Mouse (Mus musculus) testis, postnatal 10 days (tissue): ENCODE measurements around the gene Lmbr1l.

Experiments
- DNase-seq: peaks from one replicate; pipeline ENCODE4 v3.0.0; 2021; ENCODE audit warnings: low spot score

Gene Lmbr1l

GRCm38 (mm10) chr15:98895635-98896589 is 22.1 kb downstream of the Lmbr1l start:
- peak; percentile 84 for DNase-seq

- DNase-seq = no peak
Observed at GRCm38 (mm10) chr15:98894746-98895634, 23.0 kb downstream of the Lmbr1l start.

DNA sequence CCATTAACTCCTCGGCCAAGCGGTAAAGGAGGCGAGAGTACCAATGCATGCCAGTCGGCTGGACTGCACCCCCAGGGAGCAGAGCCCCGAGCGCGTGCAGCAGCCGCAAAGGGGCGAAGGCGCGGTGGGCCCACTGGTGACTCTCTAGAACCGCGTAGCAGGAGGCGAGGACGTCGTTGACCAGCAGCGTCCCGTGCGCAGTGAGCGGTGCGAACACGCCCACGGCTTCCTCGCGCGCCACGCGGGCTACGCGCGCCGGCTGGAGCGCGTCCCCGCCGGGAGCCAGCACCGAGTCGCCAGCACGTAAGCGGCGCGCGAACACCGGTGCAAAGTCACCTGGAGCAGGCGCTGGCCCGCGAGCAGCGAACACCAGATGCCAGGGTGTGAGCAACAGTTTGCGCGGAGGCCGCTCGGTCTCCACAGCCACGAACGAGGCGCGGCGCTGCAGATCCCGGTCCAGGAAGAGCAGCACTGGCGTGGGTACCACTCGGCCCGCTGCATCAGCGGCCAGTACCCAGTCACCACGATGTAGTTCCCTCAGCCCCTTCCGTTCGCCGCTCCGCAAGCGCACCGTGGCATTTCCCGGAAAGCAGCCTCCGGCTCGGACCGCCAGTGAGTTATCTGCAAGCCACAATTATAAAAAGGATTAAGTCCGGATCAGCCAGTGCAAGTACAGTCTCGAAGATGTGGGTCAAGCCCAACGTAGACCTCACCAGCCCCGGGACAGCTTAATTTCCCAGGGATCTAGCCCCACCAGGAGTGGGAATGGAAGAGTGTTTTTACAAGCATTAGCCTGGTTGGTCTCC is 23.9 kb downstream of the Lmbr1l start, which contains the start of gene Rhebl1:
Gene Rhebl1 (minus strand): TSS at position 601 of the 806 bp plus-strand sequence.
- no peak for DNase-seq

GRCm38 (mm10) chr15:98893036-98893435 is 25.0 kb downstream of the Lmbr1l start:
- DNase-seq = no peak

GRCm38 (mm10) chr15:98891907-98892606 is 26.0 kb downstream of the Lmbr1l start:
- DNase-seq = no peak

- DNase-seq = no peak
Observed at GRCm38 (mm10) chr15:98891198-98891742, 26.8 kb downstream of the Lmbr1l start.

DNA sequence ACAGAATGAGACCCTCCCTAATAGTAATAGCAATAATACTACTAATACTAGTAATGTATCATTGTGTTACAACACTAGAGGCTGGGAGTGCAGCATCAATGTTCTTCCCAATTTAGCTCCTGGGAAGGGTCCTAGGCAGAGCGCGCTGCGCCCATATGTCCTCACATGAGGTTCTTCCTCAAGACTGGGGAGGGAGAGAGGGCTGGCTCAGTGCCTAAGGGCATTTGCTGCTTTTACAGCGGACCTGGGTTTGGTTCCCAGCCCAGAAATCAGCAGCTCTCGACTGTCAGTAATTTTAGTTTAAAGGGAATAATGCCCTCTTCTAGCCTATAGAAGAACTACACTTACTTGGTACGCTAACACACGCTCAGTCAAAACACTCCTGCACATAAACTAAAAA is 30.5 kb downstream of the Lmbr1l start:
- no peak for DNase-seq

GRCm38 (mm10) chr15:98886667-98887387 is 31.2 kb downstream of the Lmbr1l start:
- no peak for DNase-seq

DNA sequence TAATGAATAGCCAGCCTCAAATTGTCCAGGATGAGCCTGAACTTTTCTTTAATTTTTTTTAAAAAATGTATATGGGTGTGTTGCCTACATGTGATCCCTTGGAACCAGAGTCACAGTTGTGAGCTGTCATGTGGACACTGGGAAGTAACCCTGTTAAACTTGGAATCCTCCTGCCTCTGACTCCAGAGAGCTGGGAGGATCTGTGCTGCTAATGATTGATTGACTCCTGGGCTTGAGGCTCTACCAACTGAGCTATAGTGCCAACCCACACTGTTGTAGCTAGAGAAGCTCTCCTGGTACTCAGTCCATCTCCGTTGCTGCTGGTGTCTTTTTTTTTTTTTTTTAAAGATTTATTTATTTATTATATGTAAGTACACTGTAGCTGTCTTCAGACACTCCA is 33.9 kb downstream of the Lmbr1l start:
- no peak for DNase-seq

DNA sequence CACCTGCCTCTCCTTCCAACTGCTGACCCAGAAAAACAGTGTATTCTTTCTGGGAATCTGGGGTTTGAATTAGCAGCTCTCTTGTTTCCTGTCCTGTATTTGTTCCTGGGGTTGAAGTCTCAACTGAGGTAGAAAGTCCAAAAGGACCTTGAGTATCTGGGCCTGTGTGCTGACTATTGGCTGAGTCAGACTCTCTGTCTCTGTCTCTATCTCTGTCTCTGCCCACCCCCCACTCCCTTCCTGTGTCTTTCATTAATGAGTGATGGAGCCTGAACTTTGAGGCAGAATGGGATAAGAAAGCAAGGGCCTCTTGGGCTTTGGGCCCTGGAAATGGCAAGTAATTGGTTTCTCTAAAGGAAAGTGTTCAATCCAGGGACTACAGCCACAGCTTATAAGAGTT is 34.4 kb downstream of the Lmbr1l start:
- DNase-seq = no peak

DNA sequence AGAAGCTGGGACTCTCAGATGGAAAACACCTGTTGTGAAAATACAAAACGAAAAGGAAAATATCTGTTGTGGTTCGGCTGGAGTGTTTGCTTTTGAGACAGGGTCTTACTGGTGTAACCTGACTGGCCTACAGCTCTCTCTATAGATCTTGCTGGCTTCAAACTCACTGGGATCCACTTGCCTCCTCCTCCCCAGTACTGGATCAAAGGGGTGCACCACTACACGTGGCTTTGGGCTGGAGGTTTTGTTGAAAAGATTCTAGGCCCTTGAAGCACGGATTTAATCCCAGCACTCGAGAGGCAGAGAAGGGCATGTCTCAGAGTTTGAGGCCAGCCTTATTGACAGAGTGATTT is 36.4 kb downstream of the Lmbr1l start:
- no peak for DNase-seq

DNA sequence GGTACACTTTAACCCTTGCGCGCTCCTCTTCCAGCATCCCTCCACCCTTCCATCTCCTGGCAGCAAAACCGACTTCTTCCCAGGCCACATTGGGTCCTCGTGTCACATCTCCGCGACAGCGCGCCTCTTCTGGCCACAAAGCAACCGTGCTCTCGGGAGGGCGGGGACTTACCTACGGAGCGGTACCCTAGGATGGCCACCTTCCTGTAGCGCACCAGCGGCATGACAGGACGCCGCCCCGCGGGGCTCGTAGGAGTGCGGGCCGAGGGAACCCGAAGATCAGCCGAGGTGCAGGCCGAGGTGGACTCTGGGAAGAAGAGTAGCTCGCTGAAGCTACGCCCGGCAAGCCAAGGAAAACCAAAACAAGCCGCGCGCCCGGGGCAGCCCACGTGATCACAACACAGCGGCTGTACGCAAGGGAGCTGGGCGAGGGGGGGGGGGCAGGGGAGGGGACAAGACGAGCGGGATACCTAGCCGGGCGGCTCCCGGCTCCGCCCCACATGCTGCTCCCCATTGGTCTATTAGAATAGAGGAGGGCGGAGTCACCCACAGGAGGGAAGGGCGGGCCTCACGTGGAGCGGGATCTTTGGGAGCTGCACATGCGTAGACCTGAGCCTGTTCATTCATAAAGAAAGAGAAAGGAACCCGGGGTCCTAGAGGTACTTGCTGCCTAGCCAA is 36.9 kb downstream of the Lmbr1l start:
- peak; percentile 89 for DNase-seq

DNA sequence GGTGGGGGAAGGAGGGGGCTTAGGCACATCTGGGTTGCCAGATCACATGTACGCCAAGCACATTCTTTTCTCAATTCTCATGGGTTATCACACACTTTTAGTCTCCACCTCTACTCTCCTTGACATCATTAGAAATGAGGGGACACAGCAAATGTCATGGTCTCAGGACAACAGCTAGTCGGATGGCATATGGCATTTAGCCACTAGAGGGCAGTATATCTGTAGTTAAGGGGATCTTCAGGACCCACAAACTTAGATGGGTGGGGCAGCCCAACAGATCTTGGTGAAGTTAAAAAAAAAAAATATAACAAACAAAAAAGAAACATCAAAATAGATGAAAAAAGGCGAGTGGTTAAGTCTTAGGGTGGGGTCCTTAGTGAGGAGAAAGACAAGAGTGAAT is 40.7 kb downstream of the Lmbr1l start:
- peak; percentile 76 for DNase-seq

GRCm38 (mm10) chr15:98871916-98872888 is 45.8 kb downstream of the Lmbr1l start:
- peak; percentile 92 for DNase-seq

GRCm38 (mm10) chr15:98871070-98871915 is 46.7 kb downstream of the Lmbr1l start, which contains the start of gene Kmt2d:
Gene Kmt2d, minus strand, starts transcription at chr15:98871204.
- DNase-seq = no peak

DNA sequence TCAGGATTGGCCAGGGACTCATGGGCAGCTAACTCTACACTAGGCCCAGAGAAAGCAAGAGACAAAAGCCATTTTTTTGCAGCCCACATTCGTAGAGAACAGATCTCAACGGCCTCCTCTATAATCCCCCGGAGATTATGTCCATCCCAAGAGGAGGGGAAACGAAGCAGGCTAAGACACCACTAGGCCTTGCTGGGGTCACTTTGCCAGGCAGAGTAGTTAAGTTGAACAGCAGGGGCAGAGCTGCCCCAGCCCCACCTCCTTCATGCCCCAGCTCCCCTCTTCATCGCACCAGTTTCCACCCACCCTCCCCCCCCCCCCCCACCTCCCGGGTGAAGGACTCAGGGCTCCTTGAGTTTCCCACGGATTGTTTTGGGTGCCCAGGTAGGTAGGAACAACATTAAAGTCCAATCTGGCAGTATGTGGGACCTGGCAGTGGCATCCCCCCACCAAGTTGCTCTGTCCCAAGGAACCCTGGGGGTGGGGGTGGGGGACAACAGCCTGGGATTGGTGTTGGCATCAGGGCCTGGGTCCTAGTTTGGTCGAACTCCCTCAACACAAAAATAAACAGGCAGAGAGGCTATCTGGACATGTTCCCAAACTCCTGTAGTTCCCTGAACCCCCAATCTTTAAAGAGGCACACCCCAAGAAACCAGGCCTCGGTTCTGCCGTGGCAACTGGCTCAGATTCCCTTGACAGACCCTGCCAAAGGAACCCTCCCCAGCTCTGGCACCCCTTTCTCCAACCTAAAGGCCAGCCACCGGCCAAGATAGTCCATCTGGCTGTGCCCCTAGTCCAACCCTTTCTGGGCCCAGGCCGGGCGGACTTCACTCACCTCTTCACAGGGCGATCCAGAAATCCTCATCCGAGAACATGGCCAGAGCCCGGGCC is 47.6 kb downstream of the Lmbr1l start:
- peak; percentile 67 for DNase-seq
